Mouse (Mus musculus): ENCODE data around the gene Tnfaip2.

Tnfaip2 gene

GRCm38 (mm10) chr12:111442309-111443010 is at the start of gene Tnfaip2:
TSS of gene Tnfaip2 (plus strand) at chr12:111442469.
- DNase-seq (ENCODE audit: low spot score): peak; percentile 88

DNA sequence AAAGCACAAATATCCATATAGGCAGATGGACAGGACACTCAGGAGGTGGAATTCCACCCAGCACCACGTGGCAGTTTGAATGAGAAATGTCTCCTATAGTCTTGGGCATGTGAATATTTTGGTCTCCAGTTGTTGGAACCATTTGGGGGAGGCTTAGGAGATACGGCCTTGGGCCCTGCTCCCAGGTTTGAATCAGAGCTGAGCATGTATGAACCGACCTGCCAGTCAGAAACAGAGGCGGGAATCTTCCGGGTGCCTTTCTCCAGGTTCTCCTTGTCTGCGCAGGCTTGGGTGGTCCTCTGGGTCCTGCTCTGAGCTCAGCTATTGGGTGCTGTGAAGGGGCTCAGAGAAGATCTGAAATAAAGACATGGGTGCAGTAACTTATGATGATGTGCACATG is 48.3 kb upstream of the Tnfaip2 start:
- DNase-seq (ENCODE audit: low spot score): no peak

DNA sequence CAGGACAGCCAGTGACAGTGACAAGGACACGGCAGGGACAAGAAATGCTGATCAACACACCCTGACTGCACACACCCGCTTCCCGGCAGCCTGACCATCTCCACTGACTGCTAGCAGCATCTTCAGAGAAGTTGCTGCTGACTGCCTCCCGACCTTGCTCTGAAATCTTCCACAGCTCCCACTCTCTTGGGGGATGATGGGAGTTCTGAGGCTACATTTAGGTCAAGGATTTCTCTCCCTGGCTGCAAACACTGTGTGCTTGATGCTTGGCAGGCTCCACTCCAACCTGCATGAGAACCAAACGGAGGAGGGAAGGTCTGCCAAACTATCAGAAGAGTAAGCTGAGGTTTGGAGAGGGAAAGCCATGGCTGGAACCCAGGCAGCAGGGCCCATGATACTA is 45.3 kb upstream of the Tnfaip2 start:
- no peak for DNase-seq (ENCODE audit: low spot score)

DNA sequence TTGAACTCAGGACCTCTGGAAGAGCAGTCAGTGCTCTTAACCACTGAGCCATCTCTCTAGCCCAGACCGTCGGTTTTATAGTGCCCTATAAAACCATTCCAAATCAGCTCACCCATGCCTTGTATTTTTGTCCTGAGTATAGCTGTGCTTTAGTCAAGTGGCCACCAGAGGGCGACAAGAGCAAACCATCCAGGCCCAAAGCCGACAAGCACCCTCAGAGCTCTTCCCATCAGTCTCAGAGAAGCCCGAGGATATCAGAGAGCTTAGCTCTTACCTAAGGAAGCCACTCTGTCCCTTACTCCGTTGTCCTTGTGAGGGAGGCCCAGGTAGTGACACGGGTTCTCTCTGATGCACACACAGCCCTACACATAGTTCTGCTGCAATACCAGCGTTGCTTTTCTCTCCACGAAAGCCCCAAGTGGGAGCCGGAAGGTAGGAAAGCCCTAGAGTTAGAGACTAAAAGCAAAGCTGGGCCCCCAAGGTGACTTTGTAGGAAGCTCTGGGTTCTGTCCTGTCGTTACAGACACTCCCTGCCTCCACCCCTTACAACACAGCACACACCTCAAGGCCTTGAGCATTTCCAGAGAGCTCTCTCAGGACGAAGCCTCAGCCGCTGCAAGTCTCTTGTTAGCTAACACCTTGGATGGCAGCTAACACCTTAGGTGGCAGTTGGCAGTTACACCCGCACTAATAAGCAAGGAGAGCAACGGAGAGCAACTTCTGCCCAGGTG is 40.6 kb upstream of the Tnfaip2 start:
- peak; percentile 92 for DNase-seq (ENCODE audit: low spot score)

DNA sequence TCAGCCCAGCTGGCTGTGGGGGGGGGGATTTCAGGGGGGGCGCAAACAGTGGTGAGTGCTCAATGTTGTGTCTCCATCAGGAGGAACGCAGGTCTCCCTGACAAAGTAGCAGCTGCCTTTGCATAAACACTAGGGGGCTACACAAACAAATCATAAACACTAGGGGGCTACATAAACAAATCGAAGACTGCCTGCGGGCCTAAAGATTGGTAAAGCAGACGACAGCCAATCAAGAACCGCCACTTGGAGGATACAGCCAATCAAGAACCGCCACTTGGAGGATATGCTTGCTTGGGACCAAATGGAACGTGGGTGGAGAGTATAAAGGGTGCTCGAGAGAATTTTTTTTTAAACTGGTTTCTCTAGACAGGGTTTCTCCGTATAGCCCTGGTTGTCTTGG is 37.4 kb upstream of the Tnfaip2 start:
- no peak for DNase-seq (ENCODE audit: low spot score)

GRCm38 (mm10) chr12:111406622-111407021 is 35.6 kb upstream of the Tnfaip2 start, which contains the start of gene Lbhd2:
TSS of gene Lbhd2 (plus strand) at chr12:111406809.
- DNase-seq (ENCODE audit: low spot score): no peak

GRCm38 (mm10) chr12:111409583-111409982 is 32.7 kb upstream of the Tnfaip2 start:
- no peak for DNase-seq (ENCODE audit: low spot score)

GRCm38 (mm10) chr12:111411631-111412355 is 30.5 kb upstream of the Tnfaip2 start:
- DNase-seq (ENCODE audit: low spot score): no peak

DNA sequence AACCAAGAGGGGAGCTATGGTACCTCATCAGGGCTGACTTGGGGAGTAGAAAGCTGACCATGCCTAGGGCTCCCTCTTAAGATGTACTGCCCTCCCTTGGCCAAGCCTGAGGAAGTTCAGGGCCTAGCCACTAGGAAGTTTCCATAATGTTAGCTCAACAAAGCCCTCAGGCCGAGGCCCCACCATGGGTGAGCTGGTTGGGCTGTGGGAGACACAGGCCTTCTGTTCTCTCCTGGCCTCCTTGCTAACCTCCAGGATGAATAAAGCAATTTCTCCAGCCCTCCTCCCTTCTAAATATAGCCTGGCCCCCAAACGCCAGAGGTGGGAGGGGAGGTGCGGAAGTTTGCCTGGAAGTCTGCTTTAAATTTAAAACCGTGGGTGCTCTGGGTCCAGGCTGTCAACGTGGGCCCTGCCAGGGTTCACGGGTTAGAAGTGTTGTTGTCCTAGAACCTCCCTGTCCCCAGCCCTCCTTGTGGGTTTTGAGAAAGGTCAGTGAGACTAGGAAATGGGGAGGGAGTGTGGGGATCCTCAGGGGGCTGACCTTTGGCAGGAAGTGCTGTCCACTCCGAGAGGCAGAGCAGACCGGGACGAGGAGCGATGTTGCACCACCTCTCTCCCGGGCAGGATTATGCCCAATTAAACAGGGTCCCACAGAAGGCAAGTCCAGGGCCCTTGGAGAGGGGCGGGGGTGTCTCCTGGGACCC is 29.5 kb upstream of the Tnfaip2 start:
- no peak for DNase-seq (ENCODE audit: low spot score)

DNA sequence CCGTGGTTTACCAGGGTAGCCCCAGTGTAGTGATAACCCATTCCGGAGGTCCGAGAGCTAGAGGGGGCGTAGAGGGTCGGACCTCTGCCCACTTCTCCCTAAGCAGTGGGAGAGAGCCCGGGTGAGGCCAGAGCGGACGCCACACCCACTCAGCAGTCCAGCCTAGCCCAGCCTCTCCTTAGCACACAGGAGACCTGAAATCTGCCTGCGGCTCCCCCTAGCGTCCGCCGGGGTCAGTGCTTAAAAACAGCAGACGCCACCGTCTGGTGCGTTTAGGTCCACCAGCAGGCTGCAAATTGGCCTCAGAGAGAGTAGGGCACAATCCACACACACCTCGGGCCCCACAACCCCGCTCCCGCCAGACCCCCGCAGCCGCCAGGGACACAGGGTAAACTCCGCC is 29.0 kb upstream of the Tnfaip2 start:
- DNase-seq (ENCODE audit: low spot score): peak; percentile 94

- peak; percentile 60 for DNase-seq (ENCODE audit: low spot score)
Measured at GRCm38 (mm10) chr12:111416921-111417779, 25.1 kb upstream of the Tnfaip2 start, which contains the start of gene Exoc3l4. TSS of gene Exoc3l4 (plus strand) at chr12:111417017.

DNA sequence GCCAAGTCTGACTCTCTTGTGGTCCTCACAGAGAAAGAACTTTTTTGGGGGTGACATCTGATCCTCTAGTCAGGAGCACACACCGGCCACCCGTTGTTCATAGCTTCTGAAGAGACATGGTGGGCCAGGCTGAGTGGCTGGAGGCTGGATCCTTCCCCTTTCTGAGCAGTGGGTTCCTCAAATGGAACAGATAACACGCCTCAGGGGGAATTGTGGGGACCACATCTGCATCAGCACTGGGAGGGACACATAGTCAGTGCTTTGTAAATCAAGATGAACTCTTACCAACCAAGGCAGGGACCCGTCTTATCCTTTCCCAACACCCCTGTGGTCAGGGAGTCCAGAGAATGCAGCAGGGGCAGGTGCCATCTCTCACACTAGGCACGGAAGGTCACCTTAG is 22.4 kb upstream of the Tnfaip2 start:
- no peak for DNase-seq (ENCODE audit: low spot score)

- no peak for DNase-seq (ENCODE audit: low spot score)
Measured at GRCm38 (mm10) chr12:111420946-111421709, 21.1 kb upstream of the Tnfaip2 start.

GRCm38 (mm10) chr12:111422852-111423251 is 19.4 kb upstream of the Tnfaip2 start:
- DNase-seq (ENCODE audit: low spot score): no peak

DNA sequence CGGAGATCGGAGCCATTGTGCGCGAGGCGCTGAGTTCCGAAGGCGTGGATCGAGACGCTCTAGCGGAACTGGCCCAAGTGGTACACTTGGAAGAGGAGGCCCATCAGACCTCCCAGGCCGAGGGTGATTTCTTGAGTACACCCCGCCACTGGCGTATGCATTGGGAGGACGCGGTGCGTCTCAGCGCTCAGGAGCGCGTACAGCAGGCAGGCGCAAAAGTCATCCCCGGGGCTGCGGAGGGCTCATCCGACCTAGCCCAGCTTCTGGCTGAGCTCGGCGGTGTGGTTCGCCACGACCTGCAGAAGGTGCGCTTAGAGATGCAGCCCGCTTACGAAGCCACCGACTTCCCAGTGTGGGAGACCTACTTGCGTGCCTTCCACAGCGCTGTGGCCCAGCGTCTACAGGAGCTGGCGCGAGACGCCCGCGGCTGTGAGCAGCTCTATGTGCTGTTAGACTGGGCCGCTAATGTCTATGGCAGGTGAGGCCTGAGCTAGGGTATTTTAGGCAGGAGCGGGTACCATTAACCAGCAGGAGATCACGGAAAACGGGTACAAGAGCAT is 18.6 kb upstream of the Tnfaip2 start:
- no peak for DNase-seq (ENCODE audit: low spot score)

GRCm38 (mm10) chr12:111424547-111424946 is 17.7 kb upstream of the Tnfaip2 start:
- no peak for DNase-seq (ENCODE audit: low spot score)

DNA sequence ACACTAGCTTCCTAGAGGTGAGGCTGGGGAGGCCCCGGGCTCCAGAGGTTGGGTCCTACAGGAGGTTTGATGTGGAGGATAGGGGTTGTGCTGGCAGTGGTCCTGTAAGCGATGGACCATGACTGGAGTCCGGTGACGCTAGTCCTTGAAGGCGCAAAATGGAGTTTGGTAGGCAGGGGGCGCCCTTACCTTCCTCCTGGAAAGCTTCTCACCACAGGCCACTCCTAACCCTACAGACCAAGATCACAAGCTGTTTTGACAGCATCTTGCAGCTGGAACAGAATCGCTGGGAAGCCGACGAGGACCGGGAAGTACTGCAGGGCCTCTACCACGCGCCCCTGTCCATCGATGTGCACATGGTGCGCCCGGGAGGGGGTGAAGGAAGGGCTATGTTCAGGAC is 17.0 kb upstream of the Tnfaip2 start:
- peak; percentile 94 for DNase-seq (ENCODE audit: low spot score)

GRCm38 (mm10) chr12:111425789-111426460 is 16.3 kb upstream of the Tnfaip2 start:
- DNase-seq (ENCODE audit: low spot score): peak; percentile 91

DNA sequence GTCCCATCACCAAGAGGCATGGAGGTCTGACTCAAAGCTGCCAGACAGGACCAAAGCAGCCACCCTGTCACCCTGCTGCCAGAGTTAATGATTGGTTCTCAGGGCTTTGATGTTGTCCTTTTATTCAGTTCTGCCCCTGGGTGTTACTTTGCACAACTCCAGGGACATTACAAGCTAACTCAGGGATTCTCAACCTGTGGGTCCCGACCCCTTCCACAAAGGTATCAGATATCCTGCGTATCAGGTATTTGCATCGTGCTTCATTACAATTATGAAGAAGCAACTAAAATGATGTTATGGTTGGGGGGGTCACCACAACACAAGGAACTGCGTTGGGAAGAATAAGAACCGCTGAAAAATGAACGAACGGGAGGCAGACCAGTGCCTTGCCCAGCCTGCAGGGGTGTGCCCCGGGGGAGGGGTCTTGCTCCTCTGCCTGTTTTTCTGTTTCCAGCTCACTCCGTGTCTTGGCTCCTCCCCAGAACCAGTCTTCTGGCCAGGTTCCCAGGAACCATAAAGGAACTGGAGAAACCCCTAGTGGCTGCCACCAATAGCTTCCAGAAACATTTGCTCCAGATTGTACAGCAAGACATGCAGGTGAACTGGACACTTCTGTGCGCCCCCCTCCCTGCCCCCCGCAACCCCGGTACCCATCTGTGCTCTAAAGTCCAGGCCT is 14.7 kb upstream of the Tnfaip2 start:
- DNase-seq (ENCODE audit: low spot score): no peak
